Mouse (Mus musculus) left cerebral cortex, adult 11 months (tissue): ENCODE results near the gene Dhx58.

Experiments
- DNase-seq: peaks from one replicate; pipeline ENCODE4 v3.0.0; 2022; ENCODE audit warnings: low spot score

Gene Dhx58

GRCm38 (mm10) chr11:100721776-100722492 lies 17.9 kb upstream of the Dhx58 start:
- no peak for DNase-seq

GRCm38 (mm10) chr11:100721254-100721653 lies 17.2 kb upstream of the Dhx58 start:
- DNase-seq = no peak

GRCm38 (mm10) chr11:100720345-100720744 lies 16.3 kb upstream of the Dhx58 start:
- DNase-seq = no peak

GRCm38 (mm10) chr11:100719893-100720292 lies 15.8 kb upstream of the Dhx58 start:
- DNase-seq = no peak

GRCm38 (mm10) chr11:100719312-100719711 lies 15.2 kb upstream of the Dhx58 start:
- DNase-seq = no peak

- no peak for DNase-seq
These were observed 14.8 kb upstream of the Dhx58 start for GRCm38 (mm10) chr11:100718866-100719265.

- DNase-seq = no peak
These were observed 14.4 kb upstream of the Dhx58 start for GRCm38 (mm10) chr11:100718462-100718861.

GRCm38 (mm10) chr11:100716649-100717048 lies 12.6 kb upstream of the Dhx58 start:
- no peak for DNase-seq

GRCm38 (mm10) chr11:100714948-100715347 lies 10.9 kb upstream of the Dhx58 start:
- DNase-seq = no peak

GRCm38 (mm10) chr11:100714534-100714915 lies 10.5 kb upstream of the Dhx58 start:
- DNase-seq = peak; percentile 75

- DNase-seq = no peak
These were observed 9.9 kb upstream of the Dhx58 start, which contains the start of gene Hspb9 for GRCm38 (mm10) chr11:100713735-100714533. TSS of gene Hspb9 (plus strand) at chr11:100713850.

- no peak for DNase-seq
These were observed 9.1 kb upstream of the Dhx58 start for GRCm38 (mm10) chr11:100713174-100713573.

- DNase-seq = peak; percentile 70
These were observed 7.9 kb upstream of the Dhx58 start, which contains the start of gene Kat2a for GRCm38 (mm10) chr11:100711783-100712615. TSS of gene Kat2a (minus strand) at chr11:100712465.

- DNase-seq = no peak
These were observed 6.9 kb upstream of the Dhx58 start for GRCm38 (mm10) chr11:100710977-100711376.

GRCm38 (mm10) chr11:100710528-100710927 lies 6.5 kb upstream of the Dhx58 start:
- no peak for DNase-seq

- DNase-seq = no peak
These were observed 5.2 kb upstream of the Dhx58 start for GRCm38 (mm10) chr11:100709201-100709810.

- DNase-seq = no peak
These were observed 1.1 kb upstream of the Dhx58 start for GRCm38 (mm10) chr11:100705095-100705747.

GRCm38 (mm10) chr11:100703366-100703765 lies 705 bp downstream of the Dhx58 start:
- DNase-seq = no peak

- no peak for DNase-seq
These were observed 1.2 kb downstream of the Dhx58 start for GRCm38 (mm10) chr11:100702906-100703305.

- no peak for DNase-seq
These were observed 1.8 kb downstream of the Dhx58 start for GRCm38 (mm10) chr11:100702081-100702851.

- DNase-seq = no peak
These were observed 2.8 kb downstream of the Dhx58 start for GRCm38 (mm10) chr11:100701301-100701700.
